Mouse (Mus musculus) bone marrow, adult 2 months (tissue): ENCODE results near the gene Cdh5. TPM values are rescaled to one million over a fixed set of nuclear protein-coding genes. Genes with fewer than 3 reads are reported as not detected.
A peak's percentile ranks its signal among the peaks of the same experiment; 100 is the strongest.

Experiments used
- H3K27ac ChIP-seq: fragments of 200-500 bp; 2 replicates; pipeline ENCODE4 v1.5.1; 2012; ENCODE audit warnings: low read depth, mild to moderate bottlenecking, control low read depth, inconsistent platforms, low read length; ENCODE audit not compliant: control insufficient read depth, poor library complexity, insufficient read depth
- H3K4me1 ChIP-seq: fragments of 200-500 bp; 2 replicates; pipeline ENCODE4 v1.6.1; 2011; ENCODE audit warnings: low read length; ENCODE audit not compliant: control insufficient read depth, insufficient read depth
- H3K4me3 ChIP-seq: fragments of 200-500 bp; replicated peaks from 2 replicates; pipeline ENCODE3; 2011; ENCODE audit warnings: mild to moderate bottlenecking, low read depth, low read length, control low read depth; ENCODE audit not compliant: control insufficient read depth
- CTCF ChIP-seq: fragments of 200-500 bp; IDR thresholded peaks from 2 replicates; pipeline ENCODE4 v1.5.1; 2011; ENCODE audit warnings: low read length, control low read depth; ENCODE audit not compliant: control insufficient read depth, insufficient read depth
- POLR2A ChIP-seq: fragments of 200-500 bp; IDR thresholded peaks from 2 replicates; pipeline ENCODE4 v1.6.1; 2011; ENCODE audit warnings: low read depth, mild to moderate bottlenecking, control low read depth, low read length, borderline replicate concordance; ENCODE audit not compliant: control insufficient read depth
- WGBS: fragments of 180-500 bp; shearing (Covaris S2); methylation state at CpG from one replicate; pipeline ENCODE4 v1.1.7; 2018; 5-methylcytosine and 5-hydroxymethylcytosine counted together
- polyA plus RNA-seq: library from polyadenylated mRNA; stranded (reverse); fragments of >200 nt; gene quantifications from 2 replicates; pipeline ENCODE4 v1.2.4, GENCODE M21; 2011; ENCODE audit warnings: low replicate concordance; ENCODE audit not compliant: missing spikeins, insufficient read depth, insufficient read length

The Cdh5 gene
- polyA plus RNA-seq, 1 experiment = 1.00 TPM

DNA sequence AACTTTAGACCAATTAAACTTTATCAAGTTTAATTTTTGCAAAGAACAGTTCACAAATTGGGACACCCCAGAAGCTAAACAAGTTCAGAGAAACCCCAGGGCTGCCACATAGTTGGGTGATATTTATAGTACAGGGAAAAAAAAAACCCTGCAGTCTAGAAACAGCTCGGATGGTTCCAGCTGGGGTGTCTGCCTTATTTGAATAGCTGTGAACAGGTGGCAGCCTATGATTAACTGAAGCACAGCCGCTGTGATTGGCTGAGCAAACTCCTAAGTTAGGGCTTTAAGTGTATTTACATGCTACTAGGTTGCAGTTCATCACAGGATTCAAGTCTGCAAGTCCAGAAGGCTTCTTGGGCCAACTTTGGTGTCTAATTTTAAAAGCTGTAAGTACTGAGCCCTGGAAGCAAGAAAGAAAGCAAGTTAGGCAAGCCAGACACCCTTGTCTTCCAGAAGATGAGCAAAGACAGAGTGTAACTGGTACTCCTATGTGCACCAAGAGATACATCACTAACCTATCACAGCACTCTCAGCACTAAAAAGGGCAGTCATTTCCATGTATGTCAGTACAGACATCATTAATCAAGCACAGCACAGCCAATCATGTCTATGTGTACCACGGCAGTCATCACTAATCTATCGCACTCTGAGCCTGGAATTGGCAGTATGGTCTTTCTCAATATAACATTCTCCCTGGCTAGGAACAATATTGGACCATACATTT, 25.9 kb downstream of the Cdh5 start:
- TF ChIP-seq POLR2A (no peak), CTCF (no peak)
- WGBS = 64% methylated on average over 4 of the region's 4 CpGs
- peaks cover 4% of the 10 kb centered on the region for H3K4me1 ChIP-seq
- H3K4me3 ChIP-seq = no peak overlapping the region
- peak overlapping the region; percentile 51; the same call in 1 of the 2 replicates for H3K27ac ChIP-seq

DNA sequence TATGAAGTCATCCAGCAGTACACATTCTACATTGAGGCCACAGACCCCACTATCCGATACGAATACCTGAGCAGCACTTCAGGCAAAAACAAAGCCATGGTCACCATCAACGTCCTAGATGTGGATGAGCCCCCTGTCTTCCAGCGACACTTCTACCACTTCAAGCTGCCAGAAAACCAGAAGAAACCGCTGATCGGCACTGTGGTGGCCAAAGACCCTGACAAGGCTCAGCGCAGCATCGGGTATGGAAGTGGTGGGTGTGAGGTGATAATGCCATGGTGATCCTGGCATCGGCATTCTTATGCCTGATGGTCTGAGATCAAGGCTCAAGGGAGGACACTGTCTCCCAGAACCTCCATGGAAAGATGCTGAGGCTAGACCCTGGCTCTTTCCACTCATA, 29.5 kb downstream of the Cdh5 start:
- WGBS = 88% methylated on average over 9 of the region's 9 CpGs
- TF ChIP-seq CTCF (no peak), POLR2A (no peak)
- Histone ChIP-seq H3K4me3 (no peak overlapping the region), H3K4me1 (peaks cover 4% of the 10 kb centered on the region), H3K27ac (no peak overlapping the region)

DNA sequence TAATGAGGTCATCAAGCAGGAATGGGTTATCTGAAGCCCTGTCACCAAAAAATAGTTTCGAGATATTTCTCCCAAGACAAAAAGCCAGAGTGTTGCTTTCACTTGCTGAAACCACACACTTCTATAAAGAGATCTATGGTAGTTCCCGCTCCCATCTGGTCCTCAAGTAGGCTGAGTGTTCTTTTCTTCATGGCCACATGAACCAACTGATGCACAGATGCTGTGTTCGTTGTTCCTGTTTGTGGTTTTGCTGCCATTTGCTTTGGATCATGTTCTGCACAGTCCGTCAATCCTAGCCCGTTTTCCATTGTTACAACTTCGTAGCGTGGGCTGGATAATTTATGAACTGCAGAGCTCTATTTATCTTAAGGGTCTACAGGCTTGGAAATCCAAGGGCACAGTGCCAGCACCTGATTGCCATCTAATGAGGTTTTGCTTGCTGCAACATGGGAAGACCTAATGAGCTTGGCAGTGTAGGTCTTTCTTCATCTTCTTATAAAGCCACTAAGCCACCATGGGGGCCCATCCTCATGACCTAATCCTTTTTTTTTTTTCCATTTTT, 30.1 kb downstream of the Cdh5 start:
- Histone ChIP-seq H3K4me3 (no peak overlapping the region), H3K4me1 (peaks cover 2% of the 10 kb centered on the region; the same call in 1 of the 2 replicates), H3K27ac (no peak overlapping the region)
- WGBS = 42% methylated on average over 7 of the region's 7 CpGs
- no peak for TF ChIP-seq CTCF

DNA sequence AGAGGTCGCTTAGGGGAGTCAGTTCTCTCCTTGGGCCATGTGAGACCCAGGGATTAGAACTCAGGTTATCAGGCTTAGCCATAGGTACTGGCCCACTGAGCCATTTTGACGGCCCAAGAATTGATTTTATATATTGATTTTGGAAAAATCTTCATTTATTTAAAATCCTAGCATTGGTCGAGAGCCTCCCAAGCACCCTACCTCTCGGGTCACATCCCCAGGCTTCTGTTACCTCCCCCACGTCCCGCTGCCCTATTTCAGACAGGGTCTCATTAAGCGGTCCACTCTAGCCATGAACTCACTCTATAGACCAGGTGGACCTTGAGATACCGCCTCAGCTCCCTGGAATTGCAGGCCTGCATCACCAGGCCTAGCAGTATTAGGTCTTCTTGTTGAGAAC, 33.1 kb downstream of the Cdh5 start:
- Histone ChIP-seq H3K4me3 (no peak overlapping the region), H3K27ac (no peak overlapping the region), H3K4me1 (no peaks in the 10 kb centered on the region; the same call in 1 of the 2 replicates)
- TF ChIP-seq POLR2A = no peak
- no peak for TF ChIP-seq CTCF
- 89% methylated on average over 8 of the region's 8 CpGs for WGBS

DNA sequence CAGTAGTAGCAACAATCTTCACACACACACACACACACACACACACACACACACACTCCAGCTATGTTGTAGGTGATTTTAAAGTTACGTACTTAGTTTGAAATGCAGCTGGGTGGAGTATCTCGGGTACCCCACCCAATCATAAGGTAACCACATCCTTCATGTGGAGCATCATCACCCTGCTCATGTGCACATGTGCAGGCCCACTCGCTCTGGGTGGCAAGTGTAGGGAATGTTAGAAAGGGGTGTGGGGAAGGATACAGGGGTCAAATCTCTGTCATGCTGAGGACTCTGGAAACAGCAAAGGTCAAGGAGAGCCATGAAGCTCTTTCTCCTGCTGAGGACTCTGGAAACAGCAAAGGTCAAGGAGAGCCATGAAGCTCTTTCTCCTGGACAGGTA, 34.9 kb downstream of the Cdh5 start:
- TF ChIP-seq CTCF (no peak), POLR2A (no peak)
- no peak overlapping the region for H3K27ac ChIP-seq
- no peak overlapping the region for H3K4me3 ChIP-seq
- H3K4me1 ChIP-seq = no peaks in the 10 kb centered on the region; the same call in 1 of the 2 replicates
- WGBS = 77% methylated on average over 3 of the region's 3 CpGs

DNA sequence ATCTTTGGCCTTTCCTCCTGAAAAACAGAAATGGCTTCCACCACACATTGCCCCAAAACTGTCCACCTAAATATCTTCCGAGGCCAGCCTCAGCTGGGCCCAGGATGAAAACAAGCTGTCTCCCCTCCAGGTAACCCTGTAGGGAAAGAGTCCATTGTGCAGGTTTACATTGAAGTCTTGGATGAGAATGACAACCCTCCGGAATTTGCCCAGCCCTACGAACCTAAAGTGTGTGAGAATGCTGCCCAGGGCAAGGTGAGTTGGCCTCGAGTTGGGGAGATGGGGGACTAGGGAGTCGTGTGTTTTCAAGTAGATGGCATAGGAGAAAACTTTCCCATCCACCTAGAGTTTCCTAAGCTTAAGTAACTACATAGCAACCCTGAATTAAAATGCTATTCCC, 36.2 kb downstream of the Cdh5 start:
- Histone ChIP-seq H3K27ac (no peak overlapping the region), H3K4me3 (no peak overlapping the region), H3K4me1 (no peaks in the 10 kb centered on the region; the same call in 1 of the 2 replicates)
- WGBS = 75% methylated on average over 5 of the region's 5 CpGs
- TF ChIP-seq POLR2A (no peak), CTCF (no peak)

DNA sequence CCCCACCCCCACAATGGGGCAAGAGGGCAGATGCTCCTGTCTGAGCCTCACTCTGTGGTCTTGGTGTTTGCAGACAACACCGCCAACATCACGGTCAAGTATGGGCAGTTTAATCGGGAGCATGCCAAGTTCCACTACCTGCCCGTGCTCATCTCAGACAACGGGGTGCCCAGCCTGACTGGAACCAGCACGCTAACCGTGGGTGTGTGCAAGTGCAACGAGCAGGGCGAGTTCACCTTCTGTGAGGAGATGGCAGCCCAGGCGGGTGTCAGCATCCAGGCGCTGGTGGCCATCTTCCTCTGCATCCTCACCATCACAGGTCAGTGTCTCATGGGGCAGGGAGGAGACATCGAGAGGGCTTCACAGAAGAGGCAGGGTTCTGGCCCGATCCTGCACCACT, 39.2 kb downstream of the Cdh5 start:
- Histone ChIP-seq H3K27ac (no peak overlapping the region), H3K4me1 (no peaks in the 10 kb centered on the region; the same call in 1 of the 2 replicates), H3K4me3 (no peak overlapping the region)
- TF ChIP-seq CTCF (no peak), POLR2A (no peak)
- 82% methylated on average over 13 of the region's 13 CpGs for WGBS

DNA sequence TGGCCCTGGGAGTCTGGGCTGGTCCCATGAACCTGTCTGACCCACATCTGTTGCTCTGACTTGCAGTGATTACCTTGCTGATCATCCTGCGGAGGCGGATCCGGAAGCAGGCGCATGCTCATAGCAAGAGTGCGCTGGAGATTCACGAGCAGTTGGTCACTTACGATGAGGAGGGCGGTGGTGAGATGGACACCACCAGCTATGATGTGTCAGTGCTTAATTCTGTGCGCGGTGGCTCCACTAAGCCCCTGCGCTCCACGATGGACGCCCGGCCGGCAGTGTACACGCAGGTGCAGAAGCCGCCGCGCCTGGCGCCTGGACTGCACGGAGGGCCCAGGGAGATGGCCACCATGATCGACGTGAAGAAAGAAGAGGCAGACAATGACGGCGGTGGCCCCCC, 41.0 kb downstream of the Cdh5 start:
- WGBS = 91% methylated on average over 25 of the region's 25 CpGs

DNA sequence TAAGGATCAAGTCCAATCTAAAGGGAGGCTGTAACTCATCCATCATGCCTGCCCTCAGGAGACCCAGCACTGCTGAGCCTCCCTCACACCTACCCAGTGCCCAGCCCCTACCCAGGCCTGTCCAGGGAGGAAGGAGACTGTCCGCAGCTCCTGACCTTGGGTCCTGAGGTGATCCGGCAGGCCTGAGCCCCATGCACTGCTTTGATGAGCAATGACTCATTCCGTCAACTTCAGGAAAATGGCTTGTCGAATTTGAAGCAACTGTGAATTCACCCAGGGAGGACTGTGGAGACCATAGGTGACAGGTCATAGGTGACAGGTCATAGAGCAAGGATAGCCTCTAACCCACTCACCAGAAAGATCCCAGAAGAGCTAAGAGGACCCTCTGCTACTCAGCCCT, 42.0 kb downstream of the Cdh5 start:
- no peak overlapping the region for H3K4me3 ChIP-seq
- H3K27ac ChIP-seq = no peak overlapping the region
- no peaks in the 10 kb centered on the region; the same call in 1 of the 2 replicates for H3K4me1 ChIP-seq
- 80% methylated on average over 4 of the region's 4 CpGs for WGBS
- TF ChIP-seq CTCF (no peak), POLR2A (no peak)

More for the DNA sequence above, 41.0 kb downstream of the Cdh5 start:
- H3K4me1 ChIP-seq = no peaks in the 10 kb centered on the region; the same call in 1 of the 2 replicates
- H3K4me3 ChIP-seq = no peak overlapping the region
- H3K27ac ChIP-seq = no peak overlapping the region
- TF ChIP-seq POLR2A = no peak
- no peak for TF ChIP-seq CTCF
